Mouse (Mus musculus) spleen, postnatal 14 days (tissue): ENCODE measurements around the gene Ino80.

Experiments used
- DNase-seq, 2 experiments: peaks; one replicate each; pipeline ENCODE4 v3.0.0; 2021 to 2022; ENCODE audit warnings: low spot score in 2 of 2

Ino80 gene

DNA sequence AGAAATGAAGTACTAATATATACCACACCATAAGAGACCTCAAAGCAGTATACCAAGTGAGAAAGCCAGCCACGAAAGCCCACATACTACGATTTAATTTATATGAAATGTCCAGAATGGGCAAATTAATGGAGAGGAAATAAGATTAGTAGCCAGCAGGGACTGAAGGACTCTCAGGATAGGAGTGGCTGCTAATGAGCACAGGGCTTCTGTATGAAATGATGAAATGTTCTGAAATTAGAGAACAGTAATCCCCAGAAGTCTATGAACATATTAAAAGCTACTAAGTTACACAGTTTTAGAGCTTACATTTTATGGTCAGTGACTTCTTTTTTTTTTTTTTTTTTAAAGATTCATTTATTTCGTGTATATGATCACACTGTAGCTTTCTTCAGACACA lies 22.9 kb downstream of the Ino80 start:
- DNase-seq: no peak

DNA sequence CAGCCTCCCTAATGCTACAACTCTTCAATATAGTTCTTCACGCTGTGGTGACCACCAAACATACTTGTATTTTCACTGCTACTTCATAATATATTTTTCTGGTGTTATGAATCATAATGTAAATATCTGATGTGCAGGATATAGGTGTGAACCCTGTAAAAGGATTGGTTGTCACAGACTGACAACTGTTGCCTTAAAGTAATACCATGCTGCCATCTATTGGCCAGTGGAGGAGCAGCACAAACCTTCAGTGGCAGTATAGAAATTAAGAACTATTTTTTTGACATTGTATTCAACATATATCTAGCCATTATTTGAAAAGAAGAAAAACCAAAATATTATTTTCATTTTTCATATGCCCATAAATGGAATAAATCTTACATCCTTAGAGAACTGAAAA lies 40.5 kb downstream of the Ino80 start:
- DNase-seq: peak; percentile 9 to 43

DNA sequence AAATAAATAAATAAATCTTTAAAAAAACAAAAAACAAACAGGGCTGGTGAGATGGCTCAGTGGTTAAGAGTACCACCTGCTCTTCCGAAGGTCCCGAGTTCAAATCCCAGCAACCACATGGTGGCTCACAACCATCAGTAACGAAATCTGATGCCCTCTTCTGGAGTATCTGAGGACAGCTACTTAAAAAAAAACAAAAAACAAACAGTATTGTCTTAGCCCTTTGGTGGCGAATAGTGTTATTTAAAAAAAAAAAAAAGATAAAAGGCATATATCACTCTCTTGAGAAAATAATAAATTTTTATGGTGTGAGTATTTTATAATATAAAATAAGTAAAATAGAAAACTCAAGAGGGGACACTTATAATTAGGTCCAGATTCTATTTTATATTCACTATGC lies 41.0 kb downstream of the Ino80 start:
- no peak for DNase-seq

DNA sequence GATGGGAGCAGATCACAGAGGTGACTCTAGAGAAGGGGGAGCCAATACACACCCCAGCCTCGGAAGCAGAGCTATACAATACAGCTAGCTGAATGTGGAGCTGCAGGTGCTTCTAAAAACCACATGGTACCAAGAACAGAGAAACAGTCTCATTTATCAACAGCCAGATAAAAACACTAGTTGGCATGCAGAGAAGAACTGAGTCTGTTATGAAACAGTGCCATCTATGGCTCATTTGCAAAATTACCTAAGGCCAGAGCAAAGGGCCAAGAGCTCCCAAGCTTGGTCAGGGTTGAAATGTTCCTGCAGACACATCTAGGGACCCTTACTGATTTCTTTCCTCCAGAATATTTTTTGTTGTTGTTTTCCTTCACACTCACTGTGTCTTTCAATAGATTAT lies 63.7 kb downstream of the Ino80 start:
- peak in 1 of 2 experiments; percentile 3 for DNase-seq

DNA sequence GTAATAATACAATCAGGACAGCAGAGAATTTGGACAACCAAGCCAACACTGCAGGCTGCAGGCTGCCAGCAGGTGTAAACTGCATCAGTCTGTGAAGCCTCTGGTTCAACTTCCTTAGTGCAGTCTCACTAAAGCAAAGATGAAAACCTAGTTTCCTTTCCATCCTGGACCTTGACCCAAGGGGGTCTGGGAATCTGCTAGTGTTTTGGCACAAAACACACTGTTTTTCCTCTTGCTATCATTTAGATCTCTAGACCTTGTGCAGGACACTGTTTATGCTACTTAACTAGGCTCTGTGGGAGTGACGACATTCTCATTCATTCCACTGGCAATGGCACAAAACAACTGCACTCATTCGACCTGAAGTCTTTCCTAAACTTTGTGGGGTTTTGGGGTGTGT lies 65.8 kb downstream of the Ino80 start:
- no peak for DNase-seq

DNA sequence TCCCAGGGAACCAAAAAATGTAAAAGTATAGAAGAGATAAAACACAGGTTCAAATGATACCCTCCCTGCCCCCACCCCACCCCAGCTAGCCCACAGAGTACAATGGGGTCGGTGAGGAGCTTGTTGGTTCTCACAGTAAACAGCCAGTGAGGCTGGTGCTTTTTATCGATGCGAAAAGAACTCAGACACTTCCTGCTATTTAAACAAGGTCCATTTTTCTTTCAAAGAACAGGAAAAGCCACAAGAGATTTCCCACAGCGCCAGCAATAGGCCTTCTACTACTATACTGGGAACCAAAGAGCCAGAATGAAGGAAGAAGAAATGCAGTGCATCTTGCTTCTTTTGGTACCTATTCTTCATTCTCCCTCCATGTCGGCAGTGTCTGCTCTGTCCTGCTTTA lies 66.5 kb downstream of the Ino80 start:
- DNase-seq: no peak

DNA sequence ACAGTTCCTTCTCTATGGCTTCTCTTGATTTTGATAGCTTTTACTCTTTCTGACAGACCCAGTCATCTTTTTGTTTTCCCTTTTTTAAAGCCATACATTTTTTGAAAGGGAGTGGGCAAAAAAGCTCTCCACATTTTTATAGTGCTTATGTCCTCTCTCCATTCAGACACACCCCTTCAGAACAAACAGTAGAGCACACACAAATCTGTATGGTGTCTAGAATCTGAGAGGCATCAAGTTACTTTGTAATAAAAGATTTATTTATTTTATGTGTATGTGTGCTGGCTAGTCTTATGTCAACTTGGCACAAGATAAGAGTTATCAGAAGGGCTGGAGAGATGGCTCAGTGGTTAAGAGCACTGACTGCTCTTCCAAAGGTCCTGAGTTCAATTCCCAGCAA lies 68.8 kb downstream of the Ino80 start:
- DNase-seq: no peak

DNA sequence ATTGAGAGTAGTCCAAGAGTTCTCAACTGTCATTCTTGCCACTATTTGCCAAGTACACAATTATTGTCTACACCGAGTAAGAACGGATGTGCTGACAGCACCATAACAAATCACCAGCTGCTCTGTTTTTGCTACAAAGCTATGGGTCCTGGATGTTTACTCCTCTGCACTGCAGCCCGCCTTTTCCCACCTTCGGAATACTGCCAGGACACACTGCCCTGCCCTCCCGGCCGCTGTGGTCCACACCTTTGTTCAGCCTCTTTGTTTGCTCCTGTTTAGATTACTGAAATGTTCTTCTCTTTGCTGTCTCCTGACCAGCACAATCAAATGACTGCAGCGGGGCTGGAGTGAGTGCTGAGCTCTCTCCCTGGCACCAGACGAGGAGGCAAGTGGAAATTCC lies 69.2 kb downstream of the Ino80 start:
- no peak for DNase-seq

DNA sequence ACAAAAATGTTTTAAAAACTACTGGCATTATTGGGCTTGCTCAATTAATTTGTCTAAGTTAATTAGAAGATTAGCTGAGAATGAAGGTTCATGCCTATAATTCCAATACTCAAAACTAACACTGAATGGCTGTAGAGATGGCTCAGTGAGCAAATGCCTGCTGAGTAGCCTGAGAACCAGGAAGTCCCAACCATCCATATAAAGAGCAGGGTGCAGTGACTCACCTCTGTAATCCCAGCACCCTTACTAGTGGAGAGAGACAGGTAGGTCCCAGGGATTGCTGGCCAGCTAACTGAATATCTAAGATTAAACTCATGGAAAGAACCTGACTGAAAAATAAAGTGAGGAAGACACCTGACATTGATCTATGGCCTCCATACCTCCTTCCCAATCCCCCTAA lies 78.2 kb downstream of the Ino80 start:
- DNase-seq: no peak

DNA sequence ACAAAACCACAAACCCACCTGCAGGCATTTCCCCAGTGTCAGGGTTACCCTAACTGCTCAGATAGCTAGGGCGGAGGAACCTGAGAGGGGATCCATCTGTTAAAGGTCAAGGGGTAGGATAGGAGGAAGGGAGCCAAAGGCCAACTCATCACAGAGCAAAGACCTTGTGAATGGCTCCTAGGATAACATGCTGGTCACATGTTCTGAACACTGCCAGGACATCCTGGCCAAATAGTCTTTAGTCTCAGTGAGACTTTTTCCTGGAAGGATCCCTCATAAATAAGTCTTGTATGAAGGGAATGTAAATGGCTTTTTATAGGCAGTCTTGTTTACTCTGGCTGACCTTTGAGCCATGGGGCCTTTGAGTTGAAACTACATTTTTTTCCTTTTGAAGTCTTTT lies 78.8 kb downstream of the Ino80 start:
- DNase-seq: no peak

DNA sequence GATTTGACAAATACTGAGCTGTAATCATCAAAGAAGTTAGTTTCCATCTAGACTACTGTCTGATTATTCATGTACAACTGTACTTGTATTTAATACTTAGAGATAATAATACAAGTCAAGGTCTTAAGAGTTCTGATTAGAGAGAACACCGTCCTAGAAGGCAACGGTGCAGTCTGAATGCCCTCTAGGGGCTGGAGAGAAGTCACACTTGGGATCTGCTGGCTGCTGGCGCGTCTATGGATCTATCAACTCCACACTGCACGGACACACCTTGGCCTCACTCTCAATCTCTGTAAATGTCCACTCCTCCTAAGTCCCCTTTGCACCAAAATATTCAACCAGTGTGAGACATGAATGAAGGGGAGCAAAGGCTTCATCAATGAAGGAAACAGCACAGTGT lies 79.2 kb downstream of the Ino80 start:
- DNase-seq: no peak

DNA sequence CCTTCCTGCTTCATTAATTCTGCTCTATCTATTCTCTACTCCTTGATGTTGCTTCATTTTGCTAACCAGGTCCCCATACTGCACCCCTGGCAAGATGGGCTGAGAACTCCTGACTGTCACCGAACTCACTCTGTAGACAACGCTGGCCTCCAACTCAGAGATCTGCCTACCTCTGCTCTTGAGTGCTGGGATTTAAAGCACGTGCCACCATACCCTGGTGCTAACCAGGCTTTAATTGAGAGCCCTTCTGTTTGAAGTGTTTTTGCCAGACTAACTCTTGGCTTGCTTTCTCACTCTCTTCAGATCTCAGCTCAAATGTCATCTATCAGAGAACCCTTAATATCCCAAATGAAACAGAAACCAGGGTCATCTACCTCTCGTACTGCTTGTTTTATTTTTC lies 87.5 kb downstream of the Ino80 start:
- DNase-seq: no peak

DNA sequence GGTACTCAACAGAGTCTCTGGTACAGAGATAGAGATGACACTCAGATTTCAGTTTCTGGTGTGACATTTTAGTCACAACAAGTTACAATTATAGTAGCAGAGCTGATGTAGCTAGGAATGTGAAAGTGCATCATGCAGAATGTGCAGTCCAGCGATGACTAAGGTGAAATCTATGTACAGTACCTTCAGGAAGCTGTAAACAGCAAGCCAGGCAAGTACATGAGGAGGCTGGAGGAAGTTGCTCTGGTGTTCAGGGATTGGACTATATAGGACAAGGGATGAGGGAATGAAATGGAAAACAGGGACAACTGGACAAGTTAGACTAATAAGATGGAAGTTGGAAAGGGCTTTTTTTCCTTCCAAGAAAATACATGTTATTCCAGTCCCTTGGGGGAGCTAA lies 89.2 kb downstream of the Ino80 start:
- no peak for DNase-seq

DNA sequence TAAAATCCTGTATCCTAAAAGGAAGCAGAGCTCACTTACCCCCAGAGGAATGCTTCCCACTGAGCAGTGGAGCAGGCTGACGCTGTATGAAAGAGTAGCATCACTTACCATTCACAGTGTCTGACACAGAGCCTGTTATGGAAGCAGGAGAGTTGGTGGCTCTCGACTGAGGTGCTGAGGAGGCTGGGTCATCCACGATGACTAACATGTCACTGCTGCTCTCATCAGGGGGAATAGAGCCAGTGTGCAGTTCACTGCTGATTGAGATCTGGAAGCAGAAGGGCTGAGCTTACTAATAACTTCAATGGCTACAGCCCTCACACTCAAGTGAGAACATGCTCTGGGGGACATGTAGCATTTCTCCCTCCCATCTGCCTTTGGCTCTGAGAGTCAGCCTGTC lies 98.0 kb downstream of the Ino80 start:
- no peak for DNase-seq

DNA sequence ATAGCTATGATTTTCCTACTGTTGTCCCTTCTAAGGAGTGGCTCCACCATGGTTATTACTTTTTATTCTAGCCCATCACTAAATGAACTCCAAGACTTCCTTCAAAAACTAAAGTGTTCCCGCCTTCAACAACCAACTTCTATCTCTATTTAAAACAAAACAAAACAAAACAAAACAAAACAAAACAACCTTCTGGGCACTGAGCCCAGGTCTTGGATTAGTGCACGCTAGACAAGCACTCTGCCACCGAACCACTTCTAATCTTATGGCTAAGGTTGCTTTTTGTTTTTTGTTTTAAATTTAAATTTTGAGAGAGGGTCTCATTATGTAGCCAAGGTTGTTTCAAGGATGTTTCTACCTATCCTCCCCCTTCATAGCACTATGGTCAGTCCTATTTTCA lies 99.7 kb downstream of the Ino80 start:
- no peak for DNase-seq

DNA sequence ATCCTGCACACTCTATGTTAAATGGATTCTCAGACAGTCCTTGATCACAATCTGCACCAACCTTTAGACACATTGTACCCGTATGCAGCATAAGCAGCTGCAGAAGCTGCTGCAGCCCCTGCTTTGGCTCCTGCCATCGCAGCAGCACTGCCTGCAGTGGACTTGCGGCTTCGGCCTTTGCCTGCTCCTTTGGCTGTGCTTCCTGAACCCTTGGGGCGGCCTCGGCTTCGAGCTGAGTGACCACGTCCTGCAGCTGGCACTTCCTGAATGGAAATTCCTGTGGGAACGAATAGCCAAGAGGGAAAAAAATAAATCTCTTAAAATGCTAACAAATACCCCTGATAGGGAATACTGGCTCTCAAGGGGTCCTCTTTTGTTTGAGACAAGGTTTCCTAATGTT lies 100.2 kb downstream of the Ino80 start:
- no peak for DNase-seq

DNA sequence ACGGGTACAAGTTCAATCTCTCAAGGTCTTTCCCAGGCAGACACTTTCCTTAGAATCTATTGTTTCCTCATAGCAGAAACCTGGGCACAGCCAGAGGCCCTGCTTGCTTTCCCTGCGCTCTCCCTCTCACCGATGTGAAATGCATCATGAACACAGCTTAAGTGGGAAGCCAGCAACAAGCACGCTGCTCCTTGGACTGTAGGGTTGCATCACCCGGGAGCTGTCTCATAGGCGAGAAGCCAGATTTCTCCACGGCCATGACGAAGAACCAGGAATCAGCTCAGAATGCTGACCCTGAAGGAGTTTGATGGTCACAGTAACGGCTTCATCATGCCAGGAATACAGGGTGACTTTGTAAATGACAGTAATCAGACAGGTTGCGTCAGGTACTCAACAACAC lies 107.4 kb downstream of the Ino80 start:
- DNase-seq: no peak

DNA sequence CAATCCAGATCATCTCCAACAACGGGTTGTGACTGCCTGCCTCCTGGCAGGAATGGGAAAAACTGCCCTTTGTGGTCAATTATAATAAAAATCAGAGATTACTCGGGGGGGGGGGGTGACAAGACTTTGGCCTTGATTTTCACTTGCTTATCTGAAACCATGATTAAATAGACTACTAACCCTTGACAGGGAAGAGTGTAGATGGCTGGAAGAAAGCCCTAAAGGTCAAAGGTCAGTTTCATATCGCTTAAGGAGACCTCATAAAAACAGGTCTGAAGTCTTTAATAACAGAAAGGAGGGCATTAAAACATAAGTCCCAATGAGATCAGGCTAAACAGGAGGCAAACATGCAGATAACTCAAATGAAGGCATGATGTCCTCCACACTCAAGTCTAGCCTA lies 110.1 kb downstream of the Ino80 start:
- no peak for DNase-seq

DNA sequence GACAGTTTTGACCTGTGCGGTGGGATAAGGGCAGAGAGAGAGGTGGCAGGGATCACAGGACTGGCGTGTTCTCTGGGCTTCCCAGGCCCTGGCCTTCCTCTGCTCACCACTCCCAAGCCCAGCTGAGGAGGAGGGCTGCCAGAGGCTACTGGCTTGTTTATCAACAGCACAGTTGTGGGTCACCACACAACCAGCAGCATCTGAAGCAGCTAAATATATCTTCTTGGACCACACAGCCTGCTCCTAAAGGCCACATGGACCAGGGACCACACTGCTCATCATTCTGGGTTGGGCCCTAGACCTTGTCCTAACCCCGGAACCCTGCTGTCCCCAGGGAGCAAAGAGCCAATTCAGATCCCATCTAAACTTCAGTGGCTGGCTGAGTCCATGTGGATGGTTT lies 112.5 kb downstream of the Ino80 start:
- DNase-seq: no peak

DNA sequence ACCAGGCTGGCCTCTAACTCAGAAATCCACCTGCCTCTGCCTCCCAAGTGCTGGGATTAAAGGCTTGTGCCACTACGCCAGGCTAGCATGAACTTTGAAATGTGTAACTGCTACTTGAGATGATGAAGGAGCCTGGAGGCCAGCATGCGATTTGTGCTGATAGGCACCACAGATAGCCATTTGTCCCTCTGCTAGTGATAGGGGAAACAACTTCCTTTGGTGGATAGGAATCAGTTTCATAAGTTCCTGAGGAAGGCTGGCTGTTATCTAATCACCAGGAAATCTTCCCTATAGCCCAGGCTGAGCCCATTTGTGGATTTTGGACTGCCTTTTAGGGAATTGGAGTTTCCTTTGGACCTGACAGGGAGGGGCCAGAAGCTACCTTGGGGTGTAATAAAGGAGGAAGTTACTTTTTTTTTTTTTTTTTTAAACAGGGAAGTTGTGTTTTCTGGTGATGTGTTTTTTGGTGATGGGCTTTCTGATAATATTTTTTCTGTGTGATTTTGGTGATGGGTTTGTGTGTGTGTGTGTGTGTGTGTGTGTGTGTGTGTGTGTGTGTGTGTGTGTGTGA lies 117.7 kb downstream of the Ino80 start:
- no peak for DNase-seq

DNA sequence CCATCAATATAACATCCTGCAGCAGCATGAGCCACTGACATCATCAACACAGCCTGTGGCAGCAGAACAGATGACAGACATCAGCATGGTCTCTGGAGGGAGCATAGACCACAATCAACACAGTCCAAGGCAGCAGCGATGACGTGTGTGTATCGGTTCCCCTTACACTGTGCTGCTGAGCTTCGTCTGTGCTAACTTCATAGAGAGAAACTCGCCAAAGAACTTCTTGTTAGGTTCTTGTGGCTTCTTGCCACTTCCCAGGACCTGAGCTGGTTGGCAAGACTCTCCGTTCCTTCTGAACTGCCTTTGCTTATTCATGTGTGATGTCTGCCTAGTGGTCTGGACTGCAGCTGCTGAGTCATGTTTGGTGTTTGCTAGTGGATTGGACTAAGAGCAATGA lies 119.2 kb downstream of the Ino80 start:
- DNase-seq: no peak

DNA sequence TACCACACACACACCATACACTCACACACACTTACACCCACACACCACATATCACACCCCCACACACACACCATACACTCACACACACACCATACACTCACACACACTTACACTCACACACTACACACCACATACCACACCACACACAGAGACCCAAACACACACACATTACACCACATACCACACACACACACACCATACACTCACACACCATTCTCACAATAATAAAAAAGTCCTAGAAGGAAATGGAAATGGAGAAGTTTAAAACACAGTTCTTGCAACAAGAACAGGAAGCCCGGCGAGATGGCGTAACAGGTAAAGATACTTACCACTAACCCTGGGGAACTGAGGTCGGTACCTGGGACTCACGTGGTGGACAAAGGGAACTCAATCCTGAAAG lies 120.7 kb downstream of the Ino80 start:
- DNase-seq: no peak

DNA sequence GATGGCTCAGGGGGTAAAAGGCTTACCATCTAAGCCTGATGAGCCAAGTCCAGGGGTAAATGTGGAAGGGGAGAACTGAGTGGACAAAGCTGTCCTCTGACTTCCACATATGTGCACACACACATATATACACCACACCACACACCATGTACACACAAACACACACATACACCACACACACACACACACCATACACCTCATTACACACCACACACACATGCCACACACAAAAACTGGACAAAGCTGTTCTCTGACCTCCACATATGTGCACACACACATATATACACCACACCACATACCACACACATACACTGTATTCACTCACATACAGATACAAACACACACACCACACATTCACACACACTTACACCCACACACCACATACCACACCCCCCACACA lies 121.2 kb downstream of the Ino80 start:
- DNase-seq: no peak

DNA sequence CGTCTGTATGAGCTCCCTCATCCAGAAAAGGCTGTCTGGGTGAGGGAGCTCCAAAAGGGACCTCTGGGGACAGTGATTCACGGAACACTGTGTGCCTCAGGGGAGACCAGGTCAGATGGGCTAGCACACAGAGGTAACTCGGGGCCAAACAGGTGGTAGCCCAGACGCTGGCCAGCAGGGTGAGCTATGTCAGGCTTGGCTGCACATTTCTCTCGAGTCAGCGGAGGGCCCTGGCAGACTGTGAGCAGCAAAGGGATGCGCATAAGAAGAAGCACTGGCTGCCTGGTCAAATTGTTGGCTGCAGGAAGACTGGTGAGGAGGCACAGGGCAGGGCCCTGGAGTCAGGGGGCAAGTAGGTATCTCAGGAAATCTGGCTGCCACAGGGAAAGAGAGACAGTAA lies 121.8 kb downstream of the Ino80 start:
- no peak for DNase-seq

DNA sequence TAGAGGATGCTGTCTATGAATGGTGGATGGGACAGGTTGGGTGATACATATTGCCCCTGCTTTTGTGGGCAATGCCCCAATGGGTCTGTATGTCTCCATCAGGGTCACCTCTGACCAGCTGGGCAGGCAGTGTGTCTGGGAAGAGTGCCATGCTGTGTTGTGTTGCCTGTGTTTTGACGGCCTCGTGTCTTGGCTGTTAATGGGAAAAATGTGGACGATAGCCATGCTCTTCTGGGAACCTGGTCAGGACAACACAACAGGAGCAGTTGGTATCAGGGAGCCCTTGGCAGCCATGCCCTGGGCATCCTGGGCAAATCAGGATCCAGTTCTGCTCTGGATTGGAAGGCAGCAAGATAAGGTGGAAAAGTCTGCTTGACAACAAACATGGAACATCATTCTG lies 122.4 kb downstream of the Ino80 start:
- no peak for DNase-seq
